Mouse (Mus musculus) midbrain, embryonic 12.5 days (tissue): ENCODE measurements around the gene Ankrd24. TPM values are rescaled to one million over a fixed set of nuclear protein-coding genes. Genes with fewer than 3 reads are reported as not detected.

Experiments
- ATAC-seq: fragments of 200-750 bp; cut with Nextera tagmentation; 2 replicates; pipeline ENCODE4 v1.8.0; 2017; ENCODE audit warnings: low read depth, moderate TSS enrichment, moderate library complexity; ENCODE audit not compliant: low FRiP score
- H3K27ac ChIP-seq: fragments of 300-500 bp; sonication (generic); replicated peaks from 2 replicates; pipeline ENCODE4 v1.5.1; 2016; ENCODE audit warnings: mild to moderate bottlenecking
- H3K27me3 ChIP-seq: fragments of 300-500 bp; sonication (generic); 2 replicates; pipeline ENCODE4 v1.6.1; 2016; ENCODE audit warnings: mild to moderate bottlenecking
- H3K36me3 ChIP-seq: fragments of 300-500 bp; sonication (generic); 2 replicates; pipeline ENCODE4 v1.6.1; 2016
- H3K4me1 ChIP-seq: fragments of 300-500 bp; sonication (generic); 2 replicates; pipeline ENCODE4 v1.6.1; 2016
- H3K4me2 ChIP-seq: fragments of 300-500 bp; sonication (generic); replicated peaks from 2 replicates; pipeline ENCODE4 v1.6.1; 2016; ENCODE audit warnings: mild to moderate bottlenecking, moderate library complexity
- H3K4me3 ChIP-seq: fragments of 300-500 bp; sonication (generic); 2 replicates; pipeline ENCODE4 v1.5.1; 2016; ENCODE audit warnings: mild to moderate bottlenecking
- H3K9ac ChIP-seq: fragments of 300-500 bp; sonication (generic); replicated peaks from 2 replicates; pipeline ENCODE4 v1.6.1; 2016; ENCODE audit warnings: mild to moderate bottlenecking, moderate library complexity
- H3K9me3 ChIP-seq: fragments of 300-500 bp; sonication (generic); 2 replicates; pipeline ENCODE4 v1.6.1; 2016; ENCODE audit warnings: mild to moderate bottlenecking
- WGBS: fragments of 180-500 bp; shearing (Covaris S2); methylation state at CpG from one replicate; pipeline ENCODE4 v1.1.7; 2016; 5-methylcytosine and 5-hydroxymethylcytosine counted together
- polyA plus RNA-seq: library from polyadenylated mRNA; unstranded; fragments of >200 nt; fragmentation: Nextera tagmentation; extraction: Ambion mirVana; gene quantifications from 2 replicates; pipeline ENCODE4 v1.2.1, GENCODE M21; 2016

The Ankrd24 gene
- polyA plus RNA-seq, 1 experiment from 2014 or later, result 7.4 TPM

- peaks cover 4% of the 10 kb centered on the region; the same call in 1 of the 2 replicates for H3K36me3 ChIP-seq
- no peak overlapping the region for H3K27ac ChIP-seq
- 100% methylated on average over 1 of the region's 1 CpGs for WGBS
- H3K9me3 ChIP-seq, result no peaks in the 10 kb centered on the region
- H3K27me3 ChIP-seq, result peaks cover 3% of the 10 kb centered on the region; the same call in 1 of the 2 replicates
- no peak overlapping the region for H3K9ac ChIP-seq
- H3K4me2 ChIP-seq, result no peak overlapping the region
- ATAC-seq, result no peak
- peaks cover 18% of the 10 kb centered on the region for H3K4me1 ChIP-seq
- no peak overlapping the region for H3K4me3 ChIP-seq
Measured at GRCm38 (mm10) chr10:81608308-81608707, 20.0 kb upstream of the Ankrd24 start.

- H3K9me3 ChIP-seq, result no peaks in the 10 kb centered on the region
- no peak overlapping the region for H3K9ac ChIP-seq
- H3K4me2 ChIP-seq, result no peak overlapping the region
- H3K4me1 ChIP-seq, result no peaks in the 10 kb centered on the region
- H3K27ac ChIP-seq, result no peak overlapping the region
- peaks cover 12% of the 10 kb centered on the region for H3K27me3 ChIP-seq
- 76% methylated on average over 3 of the region's 3 CpGs for WGBS
- no peak for ATAC-seq
- H3K4me3 ChIP-seq, result no peak overlapping the region
- H3K36me3 ChIP-seq, result peaks cover 4% of the 10 kb centered on the region; the same call in 1 of the 2 replicates
Measured at GRCm38 (mm10) chr10:81612779-81613178, 15.6 kb upstream of the Ankrd24 start.

- 74% methylated on average over 6 of the region's 6 CpGs for WGBS
- ATAC-seq, result no peak
- Histone ChIP-seq H3K36me3 (peaks cover 1% of the 10 kb centered on the region; the same call in 1 of the 2 replicates), H3K9me3 (no peaks in the 10 kb centered on the region), H3K4me1 (no peaks in the 10 kb centered on the region), H3K27me3 (peaks cover 12% of the 10 kb centered on the region), H3K9ac (no peak overlapping the region), H3K4me3 (no peak overlapping the region), H3K4me2 (no peak overlapping the region), H3K27ac (no peak overlapping the region)
Measured at GRCm38 (mm10) chr10:81615486-81615885, 12.9 kb upstream of the Ankrd24 start.

GRCm38 (mm10) chr10:81619976-81620375 is 8.4 kb upstream of the Ankrd24 start:
- ATAC-seq, result no peak
- H3K4me3 ChIP-seq, result no peak overlapping the region
- H3K27ac ChIP-seq, result no peak overlapping the region
- peaks cover 8% of the 10 kb centered on the region for H3K27me3 ChIP-seq
- 90% methylated on average over 5 of the region's 5 CpGs for WGBS
- H3K4me1 ChIP-seq, result no peaks in the 10 kb centered on the region
- H3K4me2 ChIP-seq, result no peak overlapping the region
- H3K36me3 ChIP-seq, result peaks cover 41% of the 10 kb centered on the region
- no peak overlapping the region for H3K9ac ChIP-seq
- no peaks in the 10 kb centered on the region for H3K9me3 ChIP-seq

- ATAC-seq, result no peak
- Histone ChIP-seq H3K4me1 (peaks cover 3% of the 10 kb centered on the region; the same call in 1 of the 2 replicates), H3K36me3 (peaks cover 49% of the 10 kb centered on the region), H3K9ac (no peak overlapping the region), H3K4me3 (no peak overlapping the region), H3K9me3 (no peaks in the 10 kb centered on the region), H3K4me2 (no peak overlapping the region), H3K27ac (no peak overlapping the region), H3K27me3 (peaks cover 3% of the 10 kb centered on the region; the same call in 1 of the 2 replicates)
- WGBS, result 62% methylated on average over 9 of the region's 9 CpGs
Measured at GRCm38 (mm10) chr10:81620786-81621185, 7.6 kb upstream of the Ankrd24 start.

GRCm38 (mm10) chr10:81623441-81623840 is 4.9 kb upstream of the Ankrd24 start:
- Histone ChIP-seq H3K27me3 (no peaks in the 10 kb centered on the region), H3K9me3 (no peaks in the 10 kb centered on the region), H3K36me3 (peaks cover 51% of the 10 kb centered on the region), H3K4me2 (no peak overlapping the region), H3K9ac (no peak overlapping the region), H3K27ac (no peak overlapping the region), H3K4me3 (no peak overlapping the region), H3K4me1 (peaks cover 20% of the 10 kb centered on the region)
- ATAC-seq, result no peak
- WGBS, result 63% methylated on average over 8 of the region's 8 CpGs

- ATAC-seq, result peak; percentile 3; the same call in 1 of the 2 replicates
- peaks cover 42% of the 10 kb centered on the region for H3K36me3 ChIP-seq
Measured at GRCm38 (mm10) chr10:81626101-81626993, 2.0 kb upstream of the Ankrd24 start.

GRCm38 (mm10) chr10:81626994-81627835 is 1.1 kb upstream of the Ankrd24 start, which contains the start of gene Sirt6:
Gene Sirt6, minus strand, starts transcription at chr10:81627797.
- ATAC-seq, result peak; percentile 87
- Histone ChIP-seq H3K4me1 (peaks cover 20% of the 10 kb centered on the region), H3K27ac (peak within 1 kb of the TSS; percentile 85), H3K4me3 (peak within 1 kb of the TSS; percentile 65), H3K4me2 (peak within 1 kb of the TSS; percentile 80), H3K9me3 (no peaks in the 10 kb centered on the region), H3K36me3 (peaks cover 34% of the 10 kb centered on the region), H3K9ac (peak within 1 kb of the TSS; percentile 71), H3K27me3 (0 out of 2 replicates have a peak, but pooled peaks cover 16% of the 10 kb centered on the region)
- 6% methylated on average over 40 of the region's 40 CpGs for WGBS

More at GRCm38 (mm10) chr10:81626101-81626993, 2.0 kb upstream of the Ankrd24 start:
- peak overlapping the region; percentile 71 for H3K9ac ChIP-seq
- peak overlapping the region; percentile 65 for H3K4me3 ChIP-seq
- 90% methylated on average over 22 of the region's 22 CpGs for WGBS
- peak overlapping the region; percentile 80 for H3K4me2 ChIP-seq
- peaks cover 20% of the 10 kb centered on the region for H3K4me1 ChIP-seq
- H3K27ac ChIP-seq, result peak overlapping the region; percentile 85
- 0 out of 2 replicates have a peak, but pooled peaks cover 10% of the 10 kb centered on the region for H3K27me3 ChIP-seq
- no peaks in the 10 kb centered on the region for H3K9me3 ChIP-seq

- H3K36me3 ChIP-seq, result peaks cover 28% of the 10 kb centered on the region
- 63% methylated on average over 7 of the region's 7 CpGs for WGBS
- H3K9me3 ChIP-seq, result no peaks in the 10 kb centered on the region
- H3K27ac ChIP-seq, result peak overlapping the region; percentile 85
- ATAC-seq, result peak; percentile 23
- H3K4me1 ChIP-seq, result peaks cover 20% of the 10 kb centered on the region
- H3K9ac ChIP-seq, result peak overlapping the region; percentile 71
- H3K4me3 ChIP-seq, result peak overlapping the region; percentile 65
- peak overlapping the region; percentile 80 for H3K4me2 ChIP-seq
- peaks cover 22% of the 10 kb centered on the region; the same call in 1 of the 2 replicates for H3K27me3 ChIP-seq
Measured at GRCm38 (mm10) chr10:81627836-81628220, 512 bp upstream of the Ankrd24 start.

GRCm38 (mm10) chr10:81633253-81634099 is 5.1 kb downstream of the Ankrd24 start:
- Histone ChIP-seq H3K4me1 (peaks cover 11% of the 10 kb centered on the region), H3K9me3 (no peaks in the 10 kb centered on the region), H3K9ac (peak overlapping the region; percentile 65), H3K27ac (peak overlapping the region; percentile 17; the same call in 1 of the 2 replicates), H3K36me3 (no peaks in the 10 kb centered on the region), H3K27me3 (peaks cover 32% of the 10 kb centered on the region), H3K4me3 (peak overlapping the region; percentile 46), H3K4me2 (peak overlapping the region; percentile 68)
- 4% methylated on average over 37 of the region's 37 CpGs for WGBS
- peak; percentile 92 for ATAC-seq

- H3K27me3 ChIP-seq, result peaks cover 22% of the 10 kb centered on the region
- H3K9me3 ChIP-seq, result no peaks in the 10 kb centered on the region
- ATAC-seq, result no peak
- 23% methylated on average over 8 of the region's 8 CpGs for WGBS
- H3K36me3 ChIP-seq, result no peaks in the 10 kb centered on the region
- H3K27ac ChIP-seq, result no peak overlapping the region
- H3K4me2 ChIP-seq, result no peak overlapping the region
- no peak overlapping the region for H3K9ac ChIP-seq
- H3K4me1 ChIP-seq, result peaks cover 11% of the 10 kb centered on the region
- no peak overlapping the region for H3K4me3 ChIP-seq
Measured at GRCm38 (mm10) chr10:81636338-81636737, 8.0 kb downstream of the Ankrd24 start.
